Mouse (Mus musculus): ENCODE results near the gene Vamp2.

DNA sequence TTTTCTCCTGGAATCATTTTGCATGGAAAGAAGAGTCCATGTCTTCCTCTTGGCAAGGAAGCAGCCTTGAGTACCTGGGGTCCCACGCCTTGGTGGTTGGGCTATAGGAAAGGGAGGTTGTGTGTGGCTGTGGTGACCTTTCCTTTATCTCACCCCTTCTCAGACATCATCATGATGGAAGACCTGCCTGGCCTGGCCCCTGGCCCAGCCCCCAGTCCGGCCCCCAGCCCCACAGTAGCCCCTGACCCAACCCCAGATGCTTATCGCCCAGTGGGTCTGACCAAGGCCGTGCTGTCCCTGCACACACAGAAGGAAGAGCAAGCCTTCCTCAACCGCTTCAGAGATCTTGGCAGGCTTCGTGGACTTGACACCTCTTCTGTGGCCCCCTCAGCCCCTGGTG, 16.9 kb downstream of the Vamp2 start:
- TF ChIP-seq EP300 (IDR thresholded peaks at IDR 0.05) (no peak), CTCF (IDR thresholded peaks at IDR 0.05) (no peak)
